Mouse (Mus musculus) cortical plate, adult 2 months (tissue): Measurements from ENCODE around the gene Hyal3.

Experiments used
- CTCF ChIP-seq: fragments of 200-500 bp; IDR thresholded peaks from 2 replicates; pipeline ENCODE4 v1.5.1; 2011; ENCODE audit warnings: mild to moderate bottlenecking, control low read depth, low read length; ENCODE audit not compliant: insufficient read depth; ENCODE audit errors: extremely low read depth
- POLR2A ChIP-seq: fragments of 200-500 bp; IDR thresholded peaks from 2 replicates; pipeline ENCODE4 v1.6.1; 2011; ENCODE audit warnings: mild to moderate bottlenecking, low read length, control low read depth; ENCODE audit not compliant: insufficient read depth; ENCODE audit errors: extremely low read depth

DNA sequence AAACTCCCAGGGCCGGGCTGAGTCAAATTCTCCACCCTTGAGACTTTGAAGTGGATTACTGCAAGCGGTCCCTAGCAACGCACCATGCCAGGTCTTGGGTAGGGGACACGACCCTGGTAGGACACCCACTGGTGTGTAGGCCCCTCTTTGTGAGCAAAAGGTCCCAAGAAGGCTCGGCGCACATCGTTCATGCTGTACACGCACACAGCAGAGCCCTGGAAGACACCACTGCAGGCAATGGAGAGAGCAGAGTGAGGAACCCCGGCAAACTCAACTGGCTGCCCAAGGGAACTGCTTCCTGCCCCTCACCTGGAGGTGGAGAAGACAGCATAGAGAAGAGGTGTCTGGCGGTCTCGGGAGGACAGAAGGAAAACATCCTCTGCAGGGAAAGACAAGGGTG lies 20.7 kb downstream of the Hyal3 start:
- TF ChIP-seq POLR2A: no peak
- TF ChIP-seq CTCF: no peak
